Mouse (Mus musculus): ENCODE data around the gene Aqp6. TPM values are rescaled to one million over a fixed set of nuclear protein-coding genes. Genes with fewer than 3 reads are reported as not detected.

Gene Aqp6
- polyA plus RNA-seq, 1 experiment from 2014 or later: not detected

GRCm38 (mm10) chr15:99651163-99651872 is 50.1 kb downstream of the Aqp6 start, which contains the start of gene Racgap1:
Gene Racgap1 (minus strand): TSS chr15:99651656.
- no peaks in the 10 kb centered on the region for H3K36me3 ChIP-seq
- peak within 1 kb of the TSS; percentile 82 for H3K4me2 ChIP-seq
- H3K27me3 ChIP-seq (replicated peaks): peaks cover 17% of the 10 kb centered on the region
- H3K9me3 ChIP-seq: no peaks in the 10 kb centered on the region
- peak within 1 kb of the TSS; percentile 45 for H3K27ac ChIP-seq
- ATAC-seq (ENCODE audit: insufficient read depth, low FRiP score, low read depth): peak; percentile 94
- peak within 1 kb of the TSS; percentile 61 for H3K9ac ChIP-seq
- under 1% methylated on average over 56 of the region's 68 CpGs for whole genome bisulfite sequencing
- peak within 1 kb of the TSS; percentile 87 for H3K4me3 ChIP-seq (replicated peaks)
- H3K4me1 ChIP-seq: peaks cover 31% of the 10 kb centered on the region

- peak overlapping the region; percentile 82 for H3K4me2 ChIP-seq
- peaks cover 31% of the 10 kb centered on the region for H3K4me1 ChIP-seq
- peaks cover 22% of the 10 kb centered on the region for H3K27me3 ChIP-seq (replicated peaks)
- 55% methylated on average over 10 of the region's 10 CpGs for WGBS
- H3K9ac ChIP-seq: no peak overlapping the region
- H3K36me3 ChIP-seq: no peaks in the 10 kb centered on the region
- no peak for ATAC-seq (ENCODE audit: insufficient read depth, low FRiP score, low read depth)
- no peaks in the 10 kb centered on the region for H3K9me3 ChIP-seq
- peak overlapping the region; percentile 87 for H3K4me3 ChIP-seq (replicated peaks)
- H3K27ac ChIP-seq: 0 out of 2 replicates have a peak overlapping the region, but pooled peaks have one; percentile 24
These were observed 51.0 kb downstream of the Aqp6 start for GRCm38 (mm10) chr15:99651984-99652872.

- no peak overlapping the region for H3K9ac ChIP-seq
- H3K27ac ChIP-seq: 0 out of 2 replicates have a peak overlapping the region, but pooled peaks have one; percentile 24
- no peaks in the 10 kb centered on the region for H3K36me3 ChIP-seq
- ATAC-seq (ENCODE audit: insufficient read depth, low FRiP score, low read depth): no peak
- 9% methylated on average over 8 of the region's 8 CpGs for WGBS
- no peak overlapping the region for H3K4me3 ChIP-seq (replicated peaks)
- H3K27me3 ChIP-seq (replicated peaks): peaks cover 22% of the 10 kb centered on the region
- H3K9me3 ChIP-seq: no peaks in the 10 kb centered on the region
- peaks cover 29% of the 10 kb centered on the region for H3K4me1 ChIP-seq
- H3K4me2 ChIP-seq: peak overlapping the region; percentile 46
These were observed 52.1 kb downstream of the Aqp6 start for GRCm38 (mm10) chr15:99653291-99653690.

GRCm38 (mm10) chr15:99653876-99654275 is 52.7 kb downstream of the Aqp6 start:
- H3K27ac ChIP-seq: no peak overlapping the region
- H3K36me3 ChIP-seq: no peaks in the 10 kb centered on the region
- H3K4me1 ChIP-seq: peaks cover 26% of the 10 kb centered on the region
- no peak for ATAC-seq (ENCODE audit: insufficient read depth, low FRiP score, low read depth)
- H3K4me2 ChIP-seq: peak overlapping the region; percentile 46
- H3K27me3 ChIP-seq (replicated peaks): peaks cover 22% of the 10 kb centered on the region
- H3K9me3 ChIP-seq: no peaks in the 10 kb centered on the region
- WGBS: 12% methylated on average over 21 of the region's 21 CpGs
- H3K9ac ChIP-seq: no peak overlapping the region
- H3K4me3 ChIP-seq (replicated peaks): no peak overlapping the region

Other genes with a start within 250 kb of the Aqp6 start
- 18.2 and 21.3 TPM in 2 replicates for gene Fmnl3, start 230.9 kb upstream of the Aqp6 start, polyA plus RNA-seq (2015; fragmentation: Nextera tagmentation; extraction: Ambion mirVana)
- 425 and 426 TPM in 2 replicates for gene Tmbim6, start 208.5 kb upstream of the Aqp6 start, polyA plus RNA-seq (2015; fragmentation: Nextera tagmentation; extraction: Ambion mirVana)
- 4.8 and 6.8 TPM in 2 replicates for gene Nckap5l, start 143.7 kb upstream of the Aqp6 start, polyA plus RNA-seq (2015; fragmentation: Nextera tagmentation; extraction: Ambion mirVana)
- gene Bcdin3d, start 126.7 kb upstream of the Aqp6 start, polyA plus RNA-seq (2015; fragmentation: Nextera tagmentation; extraction: Ambion mirVana): 14.8 and 14.9 TPM in 2 replicates
- 0.61 and 0.92 TPM in 2 replicates for gene Faim2, start 73.2 kb upstream of the Aqp6 start, polyA plus RNA-seq (2015; fragmentation: Nextera tagmentation; extraction: Ambion mirVana)
- gene Aqp2, start 22.3 kb upstream of the Aqp6 start, polyA plus RNA-seq (2015; fragmentation: Nextera tagmentation; extraction: Ambion mirVana): not detected in 2 replicates
- gene Aqp5, start 10.6 kb upstream of the Aqp6 start, polyA plus RNA-seq (2015; fragmentation: Nextera tagmentation; extraction: Ambion mirVana): 0.30 and 0.43 TPM in 2 replicates
- gene Racgap1, start 50.3 kb downstream of the Aqp6 start, polyA plus RNA-seq (2015; fragmentation: Nextera tagmentation; extraction: Ambion mirVana): 115 and 124 TPM in 2 replicates
- gene Asic1, start 69.0 kb downstream of the Aqp6 start, polyA plus RNA-seq (2015; fragmentation: Nextera tagmentation; extraction: Ambion mirVana): 1.6 and 2.3 TPM in 2 replicates
- 24.1 and 27.0 TPM in 2 replicates for gene Smarcd1, start 100.7 kb downstream of the Aqp6 start, polyA plus RNA-seq (2015; fragmentation: Nextera tagmentation; extraction: Ambion mirVana)
- gene Gm17349, start 104.1 kb downstream of the Aqp6 start, polyA plus RNA-seq (2015; fragmentation: Nextera tagmentation; extraction: Ambion mirVana): not detected in 2 replicates
- 4.8 and 5.3 TPM in 2 replicates for gene Gpd1, start 116.1 kb downstream of the Aqp6 start, polyA plus RNA-seq (2015; fragmentation: Nextera tagmentation; extraction: Ambion mirVana)
- gene Cox14, start 124.2 kb downstream of the Aqp6 start, polyA plus RNA-seq (2015; fragmentation: Nextera tagmentation; extraction: Ambion mirVana): 156 and 220 TPM in 2 replicates
- gene Cers5, start 171.5 kb downstream of the Aqp6 start, polyA plus RNA-seq (2015; fragmentation: Nextera tagmentation; extraction: Ambion mirVana): 56.1 and 57.3 TPM in 2 replicates